Mouse (Mus musculus) CH12.LX (cell line): ENCODE measurements at regions not wholly inside any gene's neighbourhood (a gene's known extent, or its start where the extent isn't known, plus 50 kb on each side); places are given as distances from the start of the nearest gene placed in this dataset.

ENCODE experiments used
- CTCF ChIP-seq, 2 experiments: IDR thresholded peaks in 1 of 2; conservative IDR thresholded peaks in 1 of 2; 2 replicates each; pipeline ENCODE4 v1.5.1; 2011 to 2012; ENCODE audit warnings: low read depth in 2 of 2, low read length in 2 of 2, improper control_type of control experiment in 1 of 2, inconsistent platforms in 1 of 2, mild to moderate bottlenecking in 1 of 2, moderate library complexity in 1 of 2
- UBTF ChIP-seq: IDR thresholded peaks from 2 replicates; pipeline ENCODE4 v1.6.1; 2012; ENCODE audit warnings: low read depth, mild to moderate bottlenecking, inconsistent platforms, low read length, improper control_type of control experiment, moderate library complexity

DNA sequence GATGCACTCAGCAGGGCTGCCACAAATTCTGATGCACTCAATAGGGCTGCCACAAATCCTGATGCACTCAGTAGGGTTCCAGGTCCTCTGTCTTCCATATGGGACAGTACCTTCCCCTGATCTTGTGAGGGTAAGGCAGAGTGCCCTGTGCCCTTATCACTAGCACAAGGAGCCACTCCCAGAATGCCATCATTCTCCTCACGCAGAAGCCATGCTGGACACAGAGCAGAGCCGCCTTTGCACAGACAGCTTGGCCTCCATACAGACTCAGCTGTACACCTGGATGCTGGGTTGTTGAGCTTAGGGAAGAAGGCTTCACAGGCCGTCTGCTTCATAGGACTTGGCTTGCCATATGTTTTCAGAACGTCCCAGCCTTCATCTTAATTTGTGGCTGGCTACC is 151.3 kb upstream of the A430005L14Rik start:
- TF ChIP-seq CTCF (conservative IDR thresholded peaks at IDR 0.05 in 1 of 2, IDR thresholded peaks at IDR 0.05 in 1 of 2; ENCODE audit: low read depth in 2 of 2, low read length in 2 of 2) (no peak), UBTF (no peak)
